Mouse (Mus musculus) midbrain, embryonic 14.5 days (tissue): Measurements from ENCODE around the gene Npc1l1. TPM values are rescaled to one million over a fixed set of nuclear protein-coding genes. Genes with fewer than 3 reads are reported as not detected.

Experiments
- ATAC-seq: fragments of 200-750 bp; cut with Nextera tagmentation; 2 replicates; pipeline ENCODE4 v1.8.0; 2017; ENCODE audit warnings: moderate number of reproducible peaks, moderate library complexity; ENCODE audit not compliant: low FRiP score, low TSS enrichment
- DNase-seq: peaks from one replicate; pipeline ENCODE4 v3.0.0-alpha.2; 2015
- H3K27ac ChIP-seq: fragments of 300-500 bp; sonication (generic); replicated peaks from 2 replicates; pipeline ENCODE4 v1.5.1; 2014; ENCODE audit warnings: mild to moderate bottlenecking, low read depth, low read length, moderate library complexity
- H3K27me3 ChIP-seq: fragments of 300-500 bp; sonication (generic); 2 replicates; pipeline ENCODE4 v1.6.1; 2014; ENCODE audit warnings: low read length, control low read depth, mixed read lengths; ENCODE audit not compliant: control insufficient read depth, insufficient read depth
- H3K36me3 ChIP-seq: fragments of 300-500 bp; sonication (generic); 2 replicates; pipeline ENCODE4 v1.6.1; 2014; ENCODE audit warnings: low read length, control low read depth; ENCODE audit not compliant: control insufficient read depth, insufficient read depth
- H3K4me1 ChIP-seq: fragments of 300-500 bp; sonication (generic); 2 replicates; pipeline ENCODE4 v1.6.1; 2014; ENCODE audit warnings: mild to moderate bottlenecking, antibody characterized with exemption, low read length, control low read depth; ENCODE audit not compliant: control insufficient read depth, insufficient read depth
- H3K4me2 ChIP-seq: fragments of 300-500 bp; sonication (generic); 2 replicates; pipeline ENCODE4 v1.6.1; 2014; ENCODE audit warnings: mild to moderate bottlenecking, low read length, moderate library complexity
- H3K4me3 ChIP-seq: fragments of 300-500 bp; sonication (generic); replicated peaks from 2 replicates; pipeline ENCODE4 v1.5.1; 2014; ENCODE audit warnings: low read depth, low read length
- H3K9ac ChIP-seq: fragments of 300-500 bp; sonication (generic); replicated peaks from 2 replicates; pipeline ENCODE4 v1.6.1; 2014; ENCODE audit warnings: mild to moderate bottlenecking, low read length, moderate library complexity
- H3K9me3 ChIP-seq: fragments of 300-500 bp; sonication (generic); 2 replicates; pipeline ENCODE4 v1.6.1; 2016; ENCODE audit warnings: low read length, control low read depth, mixed read lengths; ENCODE audit not compliant: control insufficient read depth
- WGBS: fragments of 180-500 bp; shearing (Covaris S2); extraction: QIAGEN DNeasy Blood & Tissue Kit; methylation state at CpG from one replicate; pipeline ENCODE4 v1.1.7; 2014; 5-methylcytosine and 5-hydroxymethylcytosine counted together
- polyA plus RNA-seq: library from polyadenylated mRNA; unstranded; fragments of >200 nt; fragmentation: Nextera tagmentation; extraction: Ambion mirVana; gene quantifications from 2 replicates; pipeline ENCODE4 v1.2.1, GENCODE M21; 2014

Gene Npc1l1
- polyA plus RNA-seq, 1 experiment from 2014 or later = not detected

- Histone ChIP-seq H3K9ac (no peak overlapping the region), H3K4me3 (peak overlapping the region; percentile 99)
- no peak for ATAC-seq
Measured at GRCm38 (mm10) chr11:6198449-6198848, 31.5 kb downstream of the Npc1l1 start.

GRCm38 (mm10) chr11:6196780-6197179, 33.2 kb downstream of the Npc1l1 start:
- Histone ChIP-seq H3K27ac (no peak overlapping the region), H3K9me3 (no peaks in the 10 kb centered on the region), H3K4me2 (no peak overlapping the region), H3K36me3 (peaks cover 14% of the 10 kb centered on the region), H3K27me3 (no peaks in the 10 kb centered on the region), H3K4me3 (no peak overlapping the region), H3K9ac (no peak overlapping the region), H3K4me1 (peaks cover 21% of the 10 kb centered on the region)
- 90% methylated on average over 8 of the region's 8 CpGs for WGBS
- DNase-seq (no peak), ATAC-seq (no peak)

More at GRCm38 (mm10) chr11:6198449-6198848, 31.5 kb downstream of the Npc1l1 start:
- DNase-seq = no peak
- peak overlapping the region; percentile 94 for H3K4me2 ChIP-seq
- H3K4me1 ChIP-seq = peaks cover 21% of the 10 kb centered on the region
- 96% methylated on average over 4 of the region's 4 CpGs for WGBS
- peaks cover 2% of the 10 kb centered on the region; the same call in 1 of the 2 replicates for H3K36me3 ChIP-seq
- H3K27ac ChIP-seq = no peak overlapping the region
- no peaks in the 10 kb centered on the region for H3K27me3 ChIP-seq
- H3K9me3 ChIP-seq = no peaks in the 10 kb centered on the region

GRCm38 (mm10) chr11:6187878-6188277, 42.1 kb downstream of the Npc1l1 start:
- Histone ChIP-seq H3K36me3 (peaks cover 19% of the 10 kb centered on the region), H3K27me3 (no peaks in the 10 kb centered on the region), H3K9me3 (no peaks in the 10 kb centered on the region), H3K4me2 (no peak overlapping the region), H3K27ac (no peak overlapping the region), H3K4me1 (peaks cover 13% of the 10 kb centered on the region), H3K4me3 (no peak overlapping the region), H3K9ac (no peak overlapping the region)
- ATAC-seq = peak; percentile 58; the same call in 1 of the 2 replicates
- DNase-seq = peak; percentile 95
- 9% methylated on average over 2 of the region's 2 CpGs for WGBS

GRCm38 (mm10) chr11:6187399-6187798, 42.5 kb downstream of the Npc1l1 start:
- Histone ChIP-seq H3K4me3 (no peak overlapping the region), H3K9ac (no peak overlapping the region), H3K27ac (no peak overlapping the region), H3K4me1 (peaks cover 15% of the 10 kb centered on the region), H3K27me3 (no peaks in the 10 kb centered on the region), H3K9me3 (no peaks in the 10 kb centered on the region), H3K4me2 (no peak overlapping the region), H3K36me3 (peaks cover 14% of the 10 kb centered on the region)
- DNase-seq (no peak), ATAC-seq (no peak)
- WGBS = 91% methylated on average over 3 of the region's 3 CpGs

GRCm38 (mm10) chr11:6184202-6184935, 45.6 kb downstream of the Npc1l1 start:
- H3K27ac ChIP-seq = no peak overlapping the region
- no peak for ATAC-seq
- no peak overlapping the region for H3K4me2 ChIP-seq
- no peak overlapping the region for H3K4me3 ChIP-seq
- H3K9me3 ChIP-seq = no peaks in the 10 kb centered on the region
- H3K4me1 ChIP-seq = peaks cover 15% of the 10 kb centered on the region
- DNase-seq = no peak
- peaks cover 6% of the 10 kb centered on the region; the same call in 1 of the 2 replicates for H3K36me3 ChIP-seq
- no peaks in the 10 kb centered on the region for H3K27me3 ChIP-seq
- H3K9ac ChIP-seq = no peak overlapping the region
- 67% methylated on average over 11 of the region's 11 CpGs for WGBS

GRCm38 (mm10) chr11:6183246-6183645, 46.7 kb downstream of the Npc1l1 start:
- no peak overlapping the region for H3K27ac ChIP-seq
- H3K4me1 ChIP-seq = peaks cover 24% of the 10 kb centered on the region
- no peak overlapping the region for H3K9ac ChIP-seq
- 42% methylated on average over 2 of the region's 2 CpGs for WGBS
- ATAC-seq = no peak
- H3K9me3 ChIP-seq = no peaks in the 10 kb centered on the region
- no peak overlapping the region for H3K4me3 ChIP-seq
- DNase-seq = peak; percentile 36
- H3K4me2 ChIP-seq = no peak overlapping the region
- H3K36me3 ChIP-seq = peaks cover 2% of the 10 kb centered on the region; the same call in 1 of the 2 replicates
- H3K27me3 ChIP-seq = no peaks in the 10 kb centered on the region

- peaks cover 22% of the 10 kb centered on the region for H3K4me1 ChIP-seq
- H3K27ac ChIP-seq = no peak overlapping the region
- no peak overlapping the region for H3K9ac ChIP-seq
- DNase-seq (no peak), ATAC-seq (no peak)
- H3K4me3 ChIP-seq = no peak overlapping the region
- no peak overlapping the region for H3K4me2 ChIP-seq
- H3K36me3 ChIP-seq = no peaks in the 10 kb centered on the region
- H3K27me3 ChIP-seq = no peaks in the 10 kb centered on the region
- no peaks in the 10 kb centered on the region for H3K9me3 ChIP-seq
- 46% methylated on average over 6 of the region's 6 CpGs for WGBS
Measured at GRCm38 (mm10) chr11:6180811-6181399, 49.0 kb downstream of the Npc1l1 start.

- no peak overlapping the region for H3K9ac ChIP-seq
- H3K4me1 ChIP-seq = peaks cover 20% of the 10 kb centered on the region
- H3K4me2 ChIP-seq = no peak overlapping the region
- no peaks in the 10 kb centered on the region for H3K36me3 ChIP-seq
- H3K9me3 ChIP-seq = no peaks in the 10 kb centered on the region
- WGBS = 12% methylated on average over 8 of the region's 8 CpGs
- ATAC-seq = no peak
- DNase-seq = no peak
- H3K4me3 ChIP-seq = no peak overlapping the region
- H3K27me3 ChIP-seq = no peaks in the 10 kb centered on the region
- no peak overlapping the region for H3K27ac ChIP-seq
Measured at GRCm38 (mm10) chr11:6179194-6179593, 50.7 kb downstream of the Npc1l1 start.
